Mouse (Mus musculus): ENCODE results near the gene Cntn5. TPM values are rescaled to one million over a fixed set of nuclear protein-coding genes. Genes with fewer than 3 reads are reported as not detected.
A peak's percentile ranks its signal among the peaks of the same experiment; 100 is the strongest.

The Cntn5 gene
- polyA plus RNA-seq, 1 experiment from 2014 or later: not detected

DNA sequence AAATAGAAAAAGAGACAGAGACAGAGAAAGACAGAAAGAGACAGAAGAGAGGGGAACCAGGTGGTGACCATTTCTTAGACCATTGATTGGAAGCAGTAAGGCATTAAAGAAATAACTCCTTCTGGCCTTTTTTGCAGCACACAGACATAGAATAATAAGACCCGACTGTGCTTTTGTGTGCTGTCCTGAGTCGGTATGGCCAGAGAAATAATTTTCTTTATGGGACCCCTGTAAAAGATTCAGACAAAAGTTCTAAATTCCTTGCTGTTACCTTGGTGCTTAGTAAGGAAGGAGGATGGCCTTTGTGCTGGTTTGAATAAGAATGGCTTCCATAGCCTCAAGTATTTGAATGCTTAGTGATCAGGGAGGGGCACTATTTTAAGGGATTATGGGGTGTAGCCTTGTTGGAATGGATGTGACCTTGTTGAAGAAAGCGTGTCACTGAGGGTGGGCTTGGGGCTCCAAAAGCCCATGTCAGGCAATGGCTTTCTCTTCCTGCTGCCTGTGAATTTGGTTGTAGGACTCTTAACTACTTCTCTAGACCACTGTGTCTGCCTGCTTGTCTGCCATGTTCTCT lies 455.5 kb downstream of the Cntn5 start:
- DNase-seq (ENCODE audit: low spot score): no peak

DNA sequence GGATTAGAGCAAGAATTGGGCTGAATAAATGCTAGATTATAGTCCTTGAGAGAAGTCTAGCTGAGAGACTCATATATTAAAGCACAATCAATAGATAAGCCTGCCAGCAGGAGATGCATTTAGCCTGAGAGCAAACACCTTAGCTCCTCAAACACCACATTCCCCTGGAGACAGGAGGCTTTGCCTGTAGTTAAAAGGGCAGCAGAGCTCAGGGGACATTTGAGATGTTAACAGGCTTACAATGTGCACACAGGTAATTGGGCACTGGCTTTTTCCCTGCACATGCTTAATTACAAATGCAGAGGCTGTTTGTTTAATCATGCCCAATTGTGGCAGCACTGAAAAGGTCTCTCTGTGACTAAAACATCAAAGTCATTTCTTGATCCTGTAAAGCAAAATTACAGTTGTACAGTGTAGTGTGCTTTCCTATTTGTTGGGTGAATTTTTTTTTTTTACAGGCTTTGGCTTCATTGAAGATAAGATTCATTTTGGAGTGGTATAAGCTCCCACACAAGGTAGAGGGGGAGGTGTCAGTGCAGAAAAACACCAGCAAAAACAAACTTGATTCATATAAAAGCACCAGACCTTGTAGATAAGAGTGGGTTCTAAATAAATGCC lies 457.2 kb downstream of the Cntn5 start:
- no peak for DNase-seq (ENCODE audit: low spot score)

DNA sequence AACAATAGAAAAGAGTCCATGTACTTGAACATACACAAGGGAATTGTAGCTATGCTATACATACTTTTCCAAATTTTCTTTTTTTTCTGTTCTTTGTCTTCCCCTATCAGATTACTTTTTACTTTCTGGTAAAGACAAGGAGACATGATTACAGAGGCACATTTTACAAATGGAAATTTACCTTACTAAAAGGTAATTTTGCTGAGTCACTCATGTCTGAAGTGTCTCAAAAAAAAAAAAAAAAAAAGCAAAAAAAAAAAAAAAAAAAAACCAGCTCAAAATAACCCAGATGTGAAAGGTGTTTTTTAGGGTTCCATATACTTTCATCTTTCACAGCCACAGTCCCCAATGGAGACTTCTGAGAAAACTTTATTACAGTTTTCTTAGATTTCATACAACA lies 492.5 kb downstream of the Cntn5 start:
- no peak for DNase-seq (ENCODE audit: low spot score)

DNA sequence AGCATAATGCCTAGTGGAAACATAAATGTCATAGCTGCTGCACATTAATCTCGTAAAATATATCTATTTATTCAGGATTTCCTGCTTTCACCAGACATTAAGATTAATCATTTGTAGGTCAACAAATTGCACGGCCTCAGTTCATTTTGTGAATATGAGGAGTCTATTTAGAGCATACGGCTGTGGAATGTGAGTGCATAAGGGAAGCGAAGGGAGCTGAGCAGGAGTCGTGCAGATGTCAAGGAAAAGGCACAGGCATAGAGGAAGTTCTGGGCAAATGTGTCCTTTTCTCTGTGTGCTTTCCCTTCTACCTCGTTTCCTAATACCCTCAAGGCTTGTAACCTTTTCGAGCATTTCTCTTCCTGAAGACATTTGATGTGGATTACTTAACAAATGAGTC lies 504.5 kb downstream of the Cntn5 start:
- DNase-seq (ENCODE audit: low spot score): no peak

DNA sequence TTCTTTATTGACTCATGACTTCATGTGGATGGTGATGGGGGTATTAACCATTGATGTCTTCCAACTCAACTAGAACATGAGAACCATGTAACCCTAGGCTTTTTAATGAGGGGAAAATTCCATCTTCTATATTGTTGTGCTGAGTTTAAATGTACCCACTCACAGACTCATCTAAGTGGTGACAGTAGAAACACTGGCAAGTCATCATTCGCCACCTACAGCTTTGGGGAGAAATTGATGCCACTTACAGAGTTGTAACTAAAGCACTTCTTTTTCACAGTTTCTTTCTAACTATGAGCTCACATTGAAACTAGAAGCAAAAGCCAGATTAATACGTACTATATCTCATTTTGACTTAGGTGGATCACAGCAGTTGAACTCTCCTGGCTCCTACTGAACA lies 514.7 kb downstream of the Cntn5 start:
- no peak for DNase-seq (ENCODE audit: low spot score)

DNA sequence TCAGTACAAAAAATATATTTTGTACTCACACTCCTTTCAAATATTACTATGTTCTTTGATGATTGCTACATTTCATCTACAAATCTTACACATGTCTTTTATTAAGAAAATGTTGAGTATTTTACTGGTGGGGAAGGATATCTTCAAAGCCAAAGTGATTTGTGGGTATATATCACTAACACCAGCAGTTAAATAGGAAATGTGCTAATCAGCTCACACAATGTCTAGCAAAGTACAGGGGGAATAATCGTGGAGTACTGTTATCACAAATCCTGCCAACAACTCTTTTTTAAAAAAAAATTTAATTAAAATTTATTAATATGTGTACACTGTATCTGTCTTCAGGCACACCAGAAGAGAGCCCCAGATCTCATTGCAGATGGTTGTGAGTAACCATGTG lies 520.1 kb downstream of the Cntn5 start:
- no peak for DNase-seq (ENCODE audit: low spot score)

DNA sequence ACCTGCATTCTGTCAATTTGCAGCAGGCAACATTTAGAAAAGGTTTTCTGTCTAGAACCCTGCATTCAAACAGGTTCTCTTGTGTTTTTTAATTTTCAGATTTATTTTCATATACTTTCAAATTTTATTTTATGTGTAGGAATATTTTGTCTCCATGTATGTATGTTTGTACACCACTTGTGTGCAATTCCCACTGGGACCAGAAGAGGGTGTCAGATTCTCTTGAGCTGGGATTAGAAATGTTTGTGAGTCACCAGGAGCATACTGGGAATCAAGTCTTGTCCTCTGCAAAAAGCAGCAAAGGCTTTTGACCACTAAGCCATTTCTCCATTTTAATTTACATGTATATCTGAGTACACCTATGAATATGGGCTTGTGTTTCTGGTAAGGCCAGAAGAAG lies 521.4 kb downstream of the Cntn5 start:
- no peak for DNase-seq (ENCODE audit: low spot score)

DNA sequence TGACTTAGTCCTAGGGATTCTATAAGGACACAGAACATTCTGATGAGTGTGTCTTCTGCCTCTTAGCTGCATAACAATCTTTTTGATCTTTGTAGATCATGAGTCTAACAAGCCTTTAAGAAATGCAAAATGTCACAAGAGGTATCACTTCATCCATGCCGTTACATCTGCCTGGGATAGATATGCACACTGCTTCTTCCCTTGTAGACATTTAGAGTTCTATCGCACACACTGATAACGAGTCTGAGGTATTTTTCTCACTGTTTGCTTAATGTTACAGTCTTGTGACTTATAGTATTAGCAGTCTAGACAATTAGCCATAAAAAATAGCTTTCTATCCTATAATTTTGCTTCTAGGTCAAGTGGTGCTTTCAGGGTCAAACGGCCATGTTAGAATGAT lies 522.9 kb downstream of the Cntn5 start:
- DNase-seq (ENCODE audit: low spot score): no peak

DNA sequence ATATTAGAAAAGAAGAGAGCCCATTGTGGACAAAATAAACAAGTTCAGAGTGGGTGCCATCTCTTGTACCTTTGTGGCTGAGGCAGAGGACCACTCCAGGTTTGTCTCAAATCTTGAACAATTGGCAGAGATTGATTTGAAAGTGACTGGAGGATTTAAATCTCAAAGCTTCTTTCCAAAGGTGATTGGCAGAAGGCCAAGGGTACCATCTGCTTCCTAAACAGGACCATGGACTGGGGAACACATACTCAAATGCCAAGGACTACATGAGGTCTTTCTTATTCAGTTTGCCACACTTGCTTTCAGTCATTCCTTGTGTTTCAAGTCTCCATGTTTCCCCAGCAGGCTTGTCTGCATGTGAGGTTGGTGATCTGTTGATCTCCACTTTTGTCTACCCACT lies 528.3 kb downstream of the Cntn5 start:
- no peak for DNase-seq (ENCODE audit: low spot score)

DNA sequence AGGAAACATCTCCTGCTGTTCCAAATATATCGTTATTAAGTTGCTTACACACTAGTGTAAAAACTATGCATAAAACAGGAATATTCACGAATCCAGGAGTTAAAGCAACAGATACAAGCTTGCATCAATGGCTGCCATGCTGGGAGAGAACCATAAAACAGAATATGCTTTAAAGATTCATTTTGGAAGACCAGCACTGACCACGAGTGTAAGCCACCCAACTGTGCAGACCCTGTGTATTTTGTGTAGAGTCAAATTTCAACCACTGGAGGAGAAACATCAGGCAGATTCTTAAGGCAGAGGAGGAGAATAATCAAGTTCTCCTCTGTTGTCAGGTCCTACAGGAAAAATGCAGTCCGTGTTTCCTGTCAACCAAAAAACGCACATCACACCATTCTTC lies 535.6 kb downstream of the Cntn5 start:
- no peak for DNase-seq (ENCODE audit: low spot score)

DNA sequence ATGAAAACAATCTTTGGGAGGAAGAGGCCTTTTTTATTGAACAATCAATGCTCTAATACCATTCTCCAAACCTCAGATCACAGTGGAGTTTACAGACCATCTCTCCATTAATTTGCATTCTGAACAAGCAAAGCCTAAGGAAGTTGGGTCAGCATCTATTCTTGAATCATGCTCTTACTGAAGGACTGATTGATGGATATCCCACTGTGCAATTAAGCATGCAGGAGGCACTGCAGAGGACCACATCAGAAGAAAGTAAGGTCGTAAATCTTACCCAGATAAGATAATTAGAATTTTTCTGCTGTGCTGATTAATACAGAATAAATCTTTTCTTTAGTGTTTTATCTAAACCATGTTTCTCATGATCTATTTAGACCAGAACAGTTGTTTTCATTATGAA lies 536.2 kb downstream of the Cntn5 start:
- no peak for DNase-seq (ENCODE audit: low spot score)

DNA sequence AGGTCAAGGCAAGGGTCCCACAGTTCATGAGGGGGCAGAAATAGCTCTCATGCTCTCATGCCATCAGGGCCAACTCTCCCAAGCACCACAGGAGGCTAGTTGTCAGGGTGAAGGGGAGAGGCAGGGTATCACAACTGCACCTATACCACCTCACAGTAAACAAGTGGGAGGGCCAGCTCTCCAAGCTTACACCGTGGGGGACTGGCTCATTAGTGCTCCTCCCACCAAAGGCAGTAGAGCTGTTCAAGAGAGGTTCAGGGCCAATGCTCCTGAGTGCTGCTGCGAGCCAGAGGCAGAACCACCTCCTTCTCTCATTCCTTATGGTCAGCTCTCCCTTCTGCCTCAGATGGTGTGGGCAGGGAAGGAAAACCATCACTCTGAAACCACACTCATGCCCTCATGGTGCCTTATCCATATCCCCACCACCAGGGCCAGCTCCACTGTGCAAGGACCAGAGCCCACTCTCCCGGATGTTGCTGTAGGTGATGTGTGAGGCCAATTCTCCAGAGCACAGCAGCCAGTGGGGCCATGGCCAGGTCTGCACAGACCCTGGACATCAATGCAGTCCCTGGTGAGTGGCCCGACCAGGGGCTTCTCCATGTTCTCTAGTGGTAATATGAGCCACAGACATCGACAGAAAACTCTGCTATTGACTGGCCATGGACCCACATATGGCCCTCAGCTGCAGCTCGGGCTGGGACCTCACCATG lies 538.2 kb downstream of the Cntn5 start:
- no peak for DNase-seq (ENCODE audit: low spot score)

DNA sequence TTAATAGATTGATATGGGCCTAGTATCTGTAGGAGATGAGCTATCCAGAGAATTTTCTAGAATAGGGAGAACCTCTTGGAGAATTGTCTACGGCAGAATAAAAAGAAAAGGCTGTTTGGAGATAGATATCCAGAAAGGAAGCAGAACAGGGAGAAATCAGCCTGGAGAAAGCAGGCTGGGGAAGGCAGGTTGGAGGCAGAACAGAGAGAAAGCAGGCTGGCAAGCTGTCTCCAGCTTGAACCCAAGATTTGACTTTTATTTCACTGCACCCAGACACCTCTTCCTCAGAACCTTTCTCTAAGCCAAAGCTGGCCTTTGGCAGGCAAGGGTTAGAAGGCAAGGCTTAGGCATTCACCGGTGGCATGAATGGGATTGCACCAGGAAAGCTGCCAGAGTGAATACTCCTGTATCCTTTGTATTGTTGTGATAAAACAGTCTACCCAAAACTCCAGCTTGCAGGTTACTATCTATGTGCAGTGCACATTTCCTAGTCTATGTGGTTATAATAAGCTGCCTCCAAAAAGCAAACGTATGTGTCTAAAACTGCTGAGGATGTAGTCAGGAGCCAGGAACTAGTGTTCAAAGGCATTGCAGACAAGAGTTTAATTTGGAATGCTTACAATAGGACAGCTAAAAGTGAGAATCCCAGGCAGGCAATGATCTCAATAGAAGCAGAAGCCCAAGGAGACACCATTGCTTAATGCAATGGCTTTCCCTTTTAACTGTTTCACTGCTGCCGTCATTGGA lies 553.5 kb downstream of the Cntn5 start:
- DNase-seq (ENCODE audit: low spot score): no peak

DNA sequence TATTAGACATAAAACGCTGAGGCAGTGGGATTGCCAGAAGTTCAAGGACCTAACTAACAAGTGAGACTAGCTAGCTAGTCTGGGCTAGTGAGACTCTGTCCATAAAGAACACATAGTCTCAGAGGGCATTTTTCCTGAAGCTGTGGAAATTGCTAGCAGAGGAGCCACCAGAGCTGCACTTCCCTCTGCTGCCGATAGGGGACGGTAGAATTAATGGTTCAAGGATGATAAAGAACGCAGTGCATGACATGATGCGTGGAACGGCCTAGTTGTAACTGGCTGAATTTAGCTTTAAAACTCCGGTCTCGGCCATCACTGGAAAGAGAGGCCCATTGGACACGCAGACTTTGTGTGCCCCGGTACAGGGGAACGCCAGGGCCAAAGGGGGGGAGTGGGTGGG lies 555.8 kb downstream of the Cntn5 start:
- DNase-seq (ENCODE audit: low spot score): no peak

DNA sequence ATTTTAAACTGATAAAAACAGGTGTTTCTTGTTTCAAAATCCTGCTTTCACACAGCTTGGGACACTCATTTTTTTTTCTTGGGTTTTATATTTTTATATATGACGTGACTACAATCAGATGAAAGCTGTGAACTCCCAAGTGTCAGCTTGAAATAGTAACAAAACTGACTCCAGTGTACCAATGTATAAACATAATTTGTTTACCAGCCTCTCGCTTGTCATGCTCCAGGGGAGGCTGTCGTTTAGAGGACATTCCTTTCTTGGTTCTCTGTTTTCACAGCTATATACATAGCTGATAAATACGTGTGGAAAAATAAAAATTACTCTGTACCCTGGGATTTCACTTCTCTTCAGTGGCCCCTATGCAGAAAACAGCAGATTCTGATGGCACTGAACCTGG lies 556.4 kb downstream of the Cntn5 start:
- DNase-seq (ENCODE audit: low spot score): no peak

DNA sequence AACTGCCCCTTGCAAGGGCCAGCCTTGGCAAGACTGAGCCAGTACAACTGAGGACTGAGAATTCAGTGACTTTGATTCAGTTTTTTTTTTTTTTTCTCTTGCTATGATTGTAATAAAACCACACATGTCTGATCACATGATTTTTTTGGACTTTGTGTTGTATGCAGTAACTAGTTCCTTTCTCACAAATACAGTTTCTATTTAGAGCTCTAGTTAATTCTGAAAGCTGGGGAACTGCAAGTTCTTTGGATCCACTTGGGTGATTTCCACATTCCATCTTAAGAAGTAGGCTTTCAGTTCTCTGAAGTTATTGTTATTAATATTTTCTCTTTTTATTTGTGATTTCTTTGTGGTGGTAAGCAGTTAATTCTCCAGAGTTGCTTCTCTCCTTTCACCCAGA lies 563.8 kb downstream of the Cntn5 start:
- no peak for DNase-seq (ENCODE audit: low spot score)

DNA sequence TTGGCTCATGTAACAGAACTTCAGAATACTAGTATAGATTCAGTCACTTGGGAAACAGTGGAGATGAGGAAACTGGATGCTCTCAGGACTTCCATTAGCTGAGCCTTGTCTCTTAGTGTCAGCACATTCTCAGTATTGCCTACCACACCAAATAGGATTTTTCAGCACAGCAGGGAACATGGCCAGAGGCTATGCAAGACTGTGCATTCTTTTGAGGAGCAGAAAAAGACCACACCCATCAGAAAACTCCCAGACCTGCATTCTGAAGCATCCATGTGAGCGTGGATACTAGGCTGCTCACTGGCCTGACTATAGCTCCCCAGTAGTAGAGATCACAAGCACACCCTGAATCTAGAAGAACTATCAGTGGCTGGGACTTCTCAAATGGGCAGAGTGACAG lies 564.9 kb downstream of the Cntn5 start:
- no peak for DNase-seq (ENCODE audit: low spot score)

DNA sequence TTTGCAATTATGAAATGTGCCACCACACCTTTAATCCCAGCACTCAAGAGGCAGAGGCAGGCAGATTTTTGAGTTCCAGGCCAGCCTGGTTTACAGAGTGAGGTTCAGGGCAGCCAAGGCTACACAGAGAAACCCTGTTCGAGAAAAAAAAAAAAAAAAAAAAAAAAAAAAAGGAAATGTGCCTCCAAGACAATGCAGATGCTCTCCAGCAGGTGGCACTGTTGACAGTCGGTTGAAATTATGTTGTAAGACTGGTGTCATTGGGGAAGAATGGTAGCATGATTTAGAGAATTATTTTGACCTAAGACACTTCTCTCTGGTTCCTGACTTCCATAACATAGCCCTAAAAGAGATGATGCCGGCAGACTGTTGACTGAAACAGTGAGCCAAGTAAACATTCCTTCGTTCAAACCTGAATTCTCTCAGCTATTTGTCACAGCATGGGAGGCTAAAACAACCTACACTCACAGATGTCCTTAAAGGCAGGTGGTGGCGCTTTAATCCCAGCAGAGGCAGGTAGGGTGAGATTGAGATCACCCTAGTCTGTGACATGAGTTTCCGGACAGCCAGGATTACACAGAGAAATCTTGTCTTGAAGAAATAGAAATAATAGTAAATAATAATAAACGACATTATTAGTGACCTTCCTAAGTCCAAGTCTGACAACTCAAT lies 579.7 kb downstream of the Cntn5 start:
- DNase-seq (ENCODE audit: low spot score): peak; percentile 22

DNA sequence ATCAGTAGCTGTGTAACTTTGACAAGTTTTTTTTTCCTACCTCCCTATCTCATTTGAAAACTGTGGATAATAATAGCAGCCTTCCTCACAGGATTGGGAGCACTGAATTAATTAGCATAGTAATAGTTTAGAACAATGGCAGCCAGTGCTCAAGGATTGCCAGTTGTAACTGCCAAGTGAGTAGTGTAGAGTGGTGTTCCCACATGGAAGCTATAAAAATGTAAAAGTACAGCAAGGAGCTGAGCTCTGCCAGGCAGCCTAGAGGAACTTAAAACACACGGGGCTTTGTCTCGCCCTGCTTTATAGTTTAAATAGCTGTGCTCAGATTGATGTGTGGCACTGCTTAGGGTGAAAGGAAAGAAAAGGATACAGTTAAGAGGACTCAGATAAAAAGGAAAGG lies 635.2 kb downstream of the Cntn5 start:
- no peak for DNase-seq (ENCODE audit: low spot score)

DNA sequence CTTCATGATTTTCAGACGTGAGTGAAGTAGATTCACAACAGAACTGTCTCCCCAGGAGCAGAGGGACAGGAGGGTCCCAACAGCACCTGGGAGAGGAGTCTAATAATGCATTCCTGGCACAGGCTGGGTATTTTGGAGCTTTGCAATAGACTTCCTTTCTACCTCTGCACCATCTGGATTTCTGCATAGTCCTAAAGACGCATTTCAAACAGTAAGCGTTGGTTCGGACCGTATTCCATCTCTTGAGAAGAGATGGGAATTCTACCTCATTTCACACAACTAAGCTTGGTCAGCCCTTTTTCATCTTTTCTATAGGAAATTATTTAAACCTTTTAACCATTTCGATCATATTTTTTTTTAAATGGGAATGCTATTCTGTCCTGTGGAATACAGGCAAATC lies 635.7 kb downstream of the Cntn5 start:
- no peak for DNase-seq (ENCODE audit: low spot score)

DNA sequence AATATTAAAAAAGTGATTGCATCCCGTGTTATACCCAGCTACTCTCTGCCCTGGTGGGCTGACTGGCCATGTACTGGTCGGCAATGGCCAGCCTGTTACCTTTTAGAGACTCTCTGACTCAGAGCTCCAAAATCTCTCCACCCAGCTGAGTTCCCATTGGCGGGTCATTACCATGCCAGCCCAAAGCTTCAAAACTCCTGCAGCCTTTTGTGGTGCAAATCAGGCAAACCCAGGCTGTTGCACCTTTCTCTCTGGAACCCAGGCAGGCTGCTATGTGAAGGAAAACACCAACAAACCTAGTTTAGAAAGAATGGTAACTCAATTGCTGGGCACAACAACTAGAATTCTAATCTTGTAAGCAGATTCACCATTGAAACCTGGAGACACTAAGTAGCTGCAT lies 639.0 kb downstream of the Cntn5 start:
- DNase-seq (ENCODE audit: low spot score): no peak

DNA sequence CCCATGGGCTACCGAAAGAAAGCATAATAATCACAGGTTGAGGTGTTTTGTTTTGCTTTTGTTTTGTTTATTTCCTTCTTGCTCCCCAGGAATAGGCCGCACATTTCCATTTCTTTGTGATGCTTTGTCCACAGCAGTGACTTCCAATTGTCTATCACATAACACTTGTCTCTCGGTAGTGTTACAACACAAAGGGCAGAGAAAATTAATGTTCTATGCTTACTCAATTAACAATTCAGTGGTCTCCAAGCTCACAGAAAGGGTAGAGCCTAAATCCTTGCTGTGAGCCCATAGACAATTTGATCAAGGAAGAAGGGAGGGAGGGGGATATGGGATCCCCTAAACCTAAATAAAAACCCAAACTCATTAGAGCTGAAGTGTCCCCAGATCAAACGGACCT lies 671.2 kb downstream of the Cntn5 start:
- DNase-seq (ENCODE audit: low spot score): no peak

Data from thymus, postnatal 0 days (tissue).